Mouse (Mus musculus): Measurements from ENCODE around the gene Pot1a. TPM values are rescaled to one million over a fixed set of nuclear protein-coding genes. Genes with fewer than 3 reads are reported as not detected.

Pot1a gene
- polyA plus RNA-seq (2017; shearing (Covaris generic)) = 38.3 TPM

DNA sequence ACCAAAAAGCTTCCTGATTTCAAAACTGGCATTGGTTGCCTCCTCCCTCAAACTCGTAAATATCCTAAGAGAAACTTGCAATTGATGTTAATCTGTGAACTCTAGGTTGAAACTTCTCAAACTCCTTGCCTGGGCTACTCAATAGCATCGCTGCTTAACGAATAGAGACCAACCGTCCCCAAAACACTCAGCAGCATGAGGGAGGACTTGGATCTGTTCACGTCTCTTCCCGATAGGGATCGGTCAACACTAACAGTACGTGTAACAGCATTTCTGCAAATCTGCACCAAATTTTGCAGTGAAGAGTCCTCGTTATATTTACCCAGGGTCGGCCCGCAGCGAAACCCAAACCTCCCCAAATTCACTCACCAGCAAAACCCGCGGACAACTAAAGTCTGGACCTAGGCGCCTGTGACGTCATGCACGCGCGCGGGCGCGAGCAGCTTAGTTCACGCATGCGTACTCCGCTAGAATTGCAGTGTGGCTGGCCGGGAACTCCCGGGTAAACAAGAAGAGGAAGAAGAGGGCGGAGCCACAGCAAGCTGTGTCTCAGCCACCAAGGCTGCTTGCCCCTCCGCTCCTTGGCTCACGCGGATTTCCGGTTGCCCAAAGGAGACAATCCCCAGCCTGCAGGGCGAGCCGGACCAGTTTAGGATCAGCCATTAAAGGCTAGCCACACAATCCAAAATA lies at the start of gene Pot1a:
TSS of gene Pot1a (minus strand) at position 441 of the 690 bp plus-strand sequence.

Other genes starting within 250 kb of the Pot1a start
- not detected for gene Gpr37, start 118.5 kb downstream of the Pot1a start, polyA plus RNA-seq (2017; shearing (Covaris generic))

All from naive thymus-derived CD4-positive, alpha-beta T cell, adult 5 months (primary cell).